Mouse (Mus musculus): ENCODE measurements around the gene Trappc12. TPM values are rescaled to one million over a fixed set of nuclear protein-coding genes. Genes with fewer than 3 reads are reported as not detected.

Trappc12 gene
- 49.3 to 56.0 TPM (median 52.1 TPM) in 4 replicates for total RNA-seq (2023; ENCODE audit: inconsistent age)

GRCm38 (mm10) chr12:28750021-28750633, at the start of gene Trappc12:
TSS of gene Trappc12 (minus strand) at chr12:28750472.

GRCm38 (mm10) chr12:28751508-28752263, 1.4 kb upstream of the Trappc12 start, which contains the start of gene Eipr1:
TSS of gene Eipr1 (plus strand) at chr12:28751803.

GRCm38 (mm10) chr12:28675121-28675924, 74.9 kb downstream of the Trappc12 start, which contains the start of gene Adi1:
TSS of gene Adi1 (plus strand) at chr12:28675231.

GRCm38 (mm10) chr12:28649141-28650110, 100.8 kb downstream of the Trappc12 start, which contains the start of gene Rnaseh1:
TSS of gene Rnaseh1 (plus strand) at chr12:28649602.

Other genes starting within 250 kb of the Trappc12 start
- 0.36 to 0.51 TPM (median 0.48 TPM) in 4 replicates for gene Dcdc2c, start 198.1 kb downstream of the Trappc12 start, total RNA-seq (2023; ENCODE audit: inconsistent age)
- gene Allc, start 167.9 kb downstream of the Trappc12 start, total RNA-seq (2023; ENCODE audit: inconsistent age): not detected in 4 replicates
- gene Colec11, start 127.1 kb downstream of the Trappc12 start, total RNA-seq (2023; ENCODE audit: inconsistent age): not detected in 4 replicates
- gene Rps7, start 114.5 kb downstream of the Trappc12 start, total RNA-seq (2023; ENCODE audit: inconsistent age): 879 to 1,121 TPM (median 1,060 TPM) in 4 replicates
- gene Rnaseh1, start 100.9 kb downstream of the Trappc12 start, total RNA-seq (2023; ENCODE audit: inconsistent age): 24.3 to 33.5 TPM (median 31.7 TPM) in 4 replicates
- gene Adi1, start 75.2 kb downstream of the Trappc12 start, total RNA-seq (2023; ENCODE audit: inconsistent age): 56.9 to 63.4 TPM (median 61.9 TPM) in 4 replicates
- gene Eipr1, start 1.3 kb upstream of the Trappc12 start, total RNA-seq (2023; ENCODE audit: inconsistent age): 30.7 to 38.5 TPM (median 34.5 TPM) in 4 replicates